Mouse (Mus musculus) brain, embryonic 14.5 days (tissue): ENCODE data around the gene Lipa.

Experiments used
- CTCF ChIP-seq: fragments of 200-500 bp; IDR thresholded peaks from 2 replicates; pipeline ENCODE4 v1.5.1; 2012; ENCODE audit warnings: inconsistent platforms, mild to moderate bottlenecking, moderate library complexity, borderline replicate concordance; ENCODE audit not compliant: insufficient read depth, insufficient read length; ENCODE audit errors: extremely low read depth
- POLR2A ChIP-seq: fragments of 200-500 bp; IDR thresholded peaks from 2 replicates; pipeline ENCODE4 v1.6.1; 2012; ENCODE audit warnings: mild to moderate bottlenecking, inconsistent platforms, borderline replicate concordance; ENCODE audit not compliant: poor library complexity, insufficient read depth, insufficient read length, severe bottlenecking; ENCODE audit errors: extremely low read depth

- TF ChIP-seq CTCF (no peak), POLR2A (no peak)
Observed at GRCm38 (mm10) chr19:34523106-34523725, 4.1 kb downstream of the Lipa start.
